Mouse (Mus musculus) midbrain, embryonic 14.5 days (tissue): ENCODE results near the gene S100a11. TPM values are rescaled to one million over a fixed set of nuclear protein-coding genes. Genes with fewer than 3 reads are reported as not detected.
"Not testable (repeated sequence)": the region's sequence is repeated elsewhere in the genome, so short reads cannot be mapped to it uniquely, and the experiment has no call there.

ENCODE experiments used
- ATAC-seq: fragments of 200-750 bp; cut with Nextera tagmentation; 2 replicates; pipeline ENCODE4 v1.8.0; 2017; ENCODE audit warnings: moderate number of reproducible peaks, moderate library complexity; ENCODE audit not compliant: low FRiP score, low TSS enrichment
- DNase-seq: peaks from one replicate; pipeline ENCODE4 v3.0.0-alpha.2; 2015
- H3K27ac ChIP-seq: fragments of 300-500 bp; sonication (generic); replicated peaks from 2 replicates; pipeline ENCODE4 v1.5.1; 2014; ENCODE audit warnings: mild to moderate bottlenecking, low read depth, low read length, moderate library complexity
- H3K27me3 ChIP-seq: fragments of 300-500 bp; sonication (generic); 2 replicates; pipeline ENCODE4 v1.6.1; 2014; ENCODE audit warnings: low read length, control low read depth, mixed read lengths; ENCODE audit not compliant: control insufficient read depth, insufficient read depth
- H3K36me3 ChIP-seq: fragments of 300-500 bp; sonication (generic); 2 replicates; pipeline ENCODE4 v1.6.1; 2014; ENCODE audit warnings: low read length, control low read depth; ENCODE audit not compliant: control insufficient read depth, insufficient read depth
- H3K4me1 ChIP-seq: fragments of 300-500 bp; sonication (generic); 2 replicates; pipeline ENCODE4 v1.6.1; 2014; ENCODE audit warnings: mild to moderate bottlenecking, antibody characterized with exemption, low read length, control low read depth; ENCODE audit not compliant: control insufficient read depth, insufficient read depth
- H3K4me2 ChIP-seq: fragments of 300-500 bp; sonication (generic); 2 replicates; pipeline ENCODE4 v1.6.1; 2014; ENCODE audit warnings: mild to moderate bottlenecking, low read length, moderate library complexity
- H3K4me3 ChIP-seq: fragments of 300-500 bp; sonication (generic); replicated peaks from 2 replicates; pipeline ENCODE4 v1.5.1; 2014; ENCODE audit warnings: low read depth, low read length
- H3K9ac ChIP-seq: fragments of 300-500 bp; sonication (generic); replicated peaks from 2 replicates; pipeline ENCODE4 v1.6.1; 2014; ENCODE audit warnings: mild to moderate bottlenecking, low read length, moderate library complexity
- H3K9me3 ChIP-seq: fragments of 300-500 bp; sonication (generic); 2 replicates; pipeline ENCODE4 v1.6.1; 2016; ENCODE audit warnings: low read length, control low read depth, mixed read lengths; ENCODE audit not compliant: control insufficient read depth
- WGBS: fragments of 180-500 bp; shearing (Covaris S2); extraction: QIAGEN DNeasy Blood & Tissue Kit; methylation state at CpG from one replicate; pipeline ENCODE4 v1.1.7; 2014; 5-methylcytosine and 5-hydroxymethylcytosine counted together
- polyA plus RNA-seq: library from polyadenylated mRNA; unstranded; fragments of >200 nt; fragmentation: Nextera tagmentation; extraction: Ambion mirVana; gene quantifications from 2 replicates; pipeline ENCODE4 v1.2.1, GENCODE M21; 2014

The S100a11 gene
- polyA plus RNA-seq = 94.0 and 157 TPM in 2 replicates

GRCm38 (mm10) chr3:93520330-93521193, at the start of gene S100a11:
Gene S100a11, plus strand, starts transcription at chr3:93520488.
- H3K4me1 ChIP-seq = peaks cover 5% of the 10 kb centered on the region; the same call in 1 of the 2 replicates
- H3K4me3 ChIP-seq = peak within 1 kb of the TSS; percentile 40
- no peaks in the 10 kb centered on the region for H3K36me3 ChIP-seq
- under 1% methylated on average over 38 of the region's 38 CpGs for WGBS
- H3K27me3 ChIP-seq = no peaks in the 10 kb centered on the region
- H3K27ac ChIP-seq = no peak within 1 kb of the TSS
- peak within 1 kb of the TSS; percentile 49 for H3K9ac ChIP-seq
- DNase-seq = peak; percentile 55
- no peaks in the 10 kb centered on the region for H3K9me3 ChIP-seq
- ATAC-seq = peak; percentile 82; the same call in 1 of the 2 replicates
- H3K4me2 ChIP-seq = peak within 1 kb of the TSS; percentile 71

GRCm38 (mm10) chr3:93480053-93480452, 40.2 kb upstream of the S100a11 start:
- Histone ChIP-seq H3K27ac (no peak overlapping the region), H3K4me3 (no peak overlapping the region), H3K36me3 (no peaks in the 10 kb centered on the region), H3K9ac (no peak overlapping the region), H3K27me3 (no peaks in the 10 kb centered on the region), H3K4me2 (no peak overlapping the region), H3K4me1 (no peaks in the 10 kb centered on the region), H3K9me3 (no peaks in the 10 kb centered on the region)
- ATAC-seq (no peak), DNase-seq (no peak)
- WGBS = 91% methylated on average over 1 of the region's 1 CpGs

GRCm38 (mm10) chr3:93481982-93482616, 38.2 kb upstream of the S100a11 start:
- no peak for ATAC-seq
- 88% methylated on average over 2 of the region's 2 CpGs for WGBS
- H3K9ac ChIP-seq = no peak overlapping the region
- no peaks in the 10 kb centered on the region for H3K9me3 ChIP-seq
- no peak for DNase-seq
- no peak overlapping the region for H3K4me3 ChIP-seq
- no peaks in the 10 kb centered on the region for H3K27me3 ChIP-seq
- H3K27ac ChIP-seq = no peak overlapping the region
- H3K36me3 ChIP-seq = no peaks in the 10 kb centered on the region
- no peaks in the 10 kb centered on the region for H3K4me1 ChIP-seq
- no peak overlapping the region for H3K4me2 ChIP-seq

- 90% methylated on average over 3 of the region's 3 CpGs for WGBS
- Histone ChIP-seq H3K4me1 (no peaks in the 10 kb centered on the region), H3K9ac (no peak overlapping the region), H3K4me2 (no peak overlapping the region), H3K4me3 (no peak overlapping the region), H3K36me3 (no peaks in the 10 kb centered on the region), H3K9me3 (no peaks in the 10 kb centered on the region), H3K27me3 (no peaks in the 10 kb centered on the region), H3K27ac (no peak overlapping the region)
- ATAC-seq (no peak), DNase-seq (no peak)
These were observed 34.7 kb upstream of the S100a11 start for GRCm38 (mm10) chr3:93485611-93486010.

GRCm38 (mm10) chr3:93488541-93488940, 31.7 kb upstream of the S100a11 start:
- Histone ChIP-seq H3K9me3 (no peaks in the 10 kb centered on the region), H3K4me2 (no peak overlapping the region), H3K4me3 (no peak overlapping the region), H3K27me3 (no peaks in the 10 kb centered on the region), H3K36me3 (no peaks in the 10 kb centered on the region), H3K9ac (no peak overlapping the region), H3K27ac (no peak overlapping the region), H3K4me1 (no peaks in the 10 kb centered on the region)
- 89% methylated on average over 2 of the region's 2 CpGs for WGBS
- ATAC-seq (no peak), DNase-seq (no peak)

GRCm38 (mm10) chr3:93492176-93492575, 28.1 kb upstream of the S100a11 start:
- Histone ChIP-seq H3K4me3 (no peak overlapping the region), H3K9ac (no peak overlapping the region), H3K4me2 (no peak overlapping the region), H3K9me3 (no peaks in the 10 kb centered on the region), H3K27me3 (no peaks in the 10 kb centered on the region), H3K27ac (no peak overlapping the region), H3K36me3 (no peaks in the 10 kb centered on the region), H3K4me1 (no peaks in the 10 kb centered on the region)
- no peak for ATAC-seq
- no peak for DNase-seq
- 73% methylated on average over 3 of the region's 3 CpGs for WGBS

- no peak overlapping the region for H3K4me2 ChIP-seq
- WGBS = 2% methylated on average over 4 of the region's 4 CpGs
- DNase-seq (peak; percentile 93), ATAC-seq (peak; percentile 83)
- H3K4me1 ChIP-seq = no peaks in the 10 kb centered on the region
- H3K27ac ChIP-seq = no peak overlapping the region
- H3K9ac ChIP-seq = no peak overlapping the region
- no peak overlapping the region for H3K4me3 ChIP-seq
- no peaks in the 10 kb centered on the region for H3K9me3 ChIP-seq
- no peaks in the 10 kb centered on the region for H3K36me3 ChIP-seq
- H3K27me3 ChIP-seq = no peaks in the 10 kb centered on the region
These were observed 26.3 kb upstream of the S100a11 start for GRCm38 (mm10) chr3:93493992-93494391.

- H3K9me3 ChIP-seq, H3K4me2 ChIP-seq, H3K4me1 ChIP-seq, H3K27me3 ChIP-seq, ATAC-seq, H3K36me3 ChIP-seq, H3K27ac ChIP-seq, H3K9ac ChIP-seq, H3K4me3 ChIP-seq, DNase-seq: not testable (repeated sequence)
- 32% methylated on average over 5 of the region's 5 CpGs for WGBS
These were observed 25.5 kb upstream of the S100a11 start for GRCm38 (mm10) chr3:93494774-93495173.
